Comparison of ENCODE assay signal across 22 mouse cellular contexts in genomic region chr12:58473511-58473910, GRCm38 (mm10).
"Had no signal": no experiment of that assay in that cellular context is flagged by ENCODE, and none has a peak within 500 bp of the region (broad histone marks: within the 10 kb centered on the region; RNA-seq: fewer than 3 reads in every experiment).

No protein-coding gene starts in this region.

- DNase-seq: kidney, adult 2 months; kidney, postnatal 14 days; kidney, postnatal 4 days; layer of hippocampus, adult 9-11 months; liver; lung, adult 18-20 months; lung, postnatal 10 days; lung, postnatal 36 days; midbrain, embryonic 14.5 days; right cerebral cortex, adult 18-20 months; right cerebral cortex, postnatal 14 days; right cerebral cortex, postnatal 4 days; thymus, adult 2 months; thymus, postnatal 14 days; thymus, postnatal 4 days had no signal

- H3K9me3 ChIP-seq: limb, embryonic 10.5 days; limb, embryonic 13.5 days; liver, embryonic 12.5 days; liver, embryonic 15.5 days; lung, embryonic 15.5 days; megakaryocyte, embryonic 14.5 days had no signal

- H3K27ac ChIP-seq: limb, embryonic 10.5 days; limb, embryonic 13.5 days; liver, embryonic 12.5 days; liver, embryonic 15.5 days; lung, embryonic 15.5 days; stomach, postnatal 0 days had no signal

- H3K4me3 ChIP-seq: limb, embryonic 10.5 days; limb, embryonic 13.5 days; liver, embryonic 12.5 days; liver, embryonic 15.5 days; lung, embryonic 15.5 days; megakaryocyte, embryonic 14.5 days had no signal

- H3K9ac ChIP-seq: limb, embryonic 13.5 days; liver, embryonic 12.5 days; liver, embryonic 15.5 days; lung, embryonic 15.5 days had no signal

- H3K36me3 ChIP-seq: limb, embryonic 10.5 days; limb, embryonic 13.5 days; liver, embryonic 12.5 days; liver, embryonic 15.5 days; lung, embryonic 15.5 days had no signal

- H3K4me1 ChIP-seq: limb, embryonic 13.5 days; liver, embryonic 12.5 days; liver, embryonic 15.5 days; lung, embryonic 15.5 days had no signal

- H3K27me3 ChIP-seq: limb, embryonic 13.5 days; liver, embryonic 12.5 days; liver, embryonic 15.5 days; lung, embryonic 15.5 days; megakaryocyte, embryonic 14.5 days had no signal
